Mouse (Mus musculus) forebrain, embryonic 11.5 days (tissue): Measurements from ENCODE around the gene 2010111I01Rik. TPM values are rescaled to one million over a fixed set of nuclear protein-coding genes. Genes with fewer than 3 reads are reported as not detected.

Experiments used
- ATAC-seq: fragments of 200-750 bp; cut with Nextera tagmentation; replicated peaks from 2 replicates; pipeline ENCODE4 v1.8.0; 2017; ENCODE audit warnings: moderate TSS enrichment; ENCODE audit not compliant: low FRiP score
- DNase-seq: peaks from one replicate; pipeline ENCODE4 v3.0.0-alpha.2; 2017; ENCODE audit warnings: low spot score
- H3K27ac ChIP-seq: fragments of 300-500 bp; sonication (generic); 2 replicates; pipeline ENCODE4 v1.5.1; 2014; ENCODE audit warnings: low read depth, low read length
- H3K27me3 ChIP-seq: fragments of 300-500 bp; sonication (generic); 2 replicates; pipeline ENCODE4 v1.6.1; 2014; ENCODE audit warnings: mild to moderate bottlenecking, low read length, mixed read lengths; ENCODE audit not compliant: control insufficient read depth, insufficient read depth
- H3K36me3 ChIP-seq: fragments of 300-500 bp; sonication (generic); 2 replicates; pipeline ENCODE4 v1.6.1; 2014; ENCODE audit warnings: mild to moderate bottlenecking, low read length, moderate library complexity, mixed read lengths; ENCODE audit not compliant: control insufficient read depth, insufficient read depth
- H3K4me1 ChIP-seq: fragments of 300-500 bp; sonication (generic); replicated peaks from 2 replicates; pipeline ENCODE4 v1.6.1; 2014; ENCODE audit warnings: low read length, mixed read lengths; ENCODE audit not compliant: control insufficient read depth, insufficient read depth
- H3K4me2 ChIP-seq: fragments of 300-500 bp; sonication (generic); 2 replicates; pipeline ENCODE4 v1.6.1; 2014; ENCODE audit warnings: low read depth, mild to moderate bottlenecking, low read length, moderate library complexity, mixed read lengths; ENCODE audit not compliant: severe bottlenecking
- H3K4me3 ChIP-seq: fragments of 300-500 bp; sonication (generic); 2 replicates; pipeline ENCODE4 v1.5.1; 2014; ENCODE audit warnings: low read depth, low read length
- H3K9ac ChIP-seq: fragments of 300-500 bp; sonication (generic); 2 replicates; pipeline ENCODE4 v1.6.1; 2014; ENCODE audit warnings: low read length
- H3K9me3 ChIP-seq: fragments of 300-500 bp; sonication (generic); 2 replicates; pipeline ENCODE4 v1.6.1; 2016; ENCODE audit warnings: low read length, mixed read lengths; ENCODE audit not compliant: control insufficient read depth
- WGBS: fragments of 180-500 bp; shearing (Covaris S2); extraction: QIAGEN DNeasy Blood & Tissue Kit; methylation state at CpG from one replicate; pipeline ENCODE4 v1.1.7; 2014; 5-methylcytosine and 5-hydroxymethylcytosine counted together
- polyA plus RNA-seq: library from polyadenylated mRNA; unstranded; fragments of >200 nt; fragmentation: Nextera tagmentation; extraction: Ambion mirVana; gene quantifications from 2 replicates; pipeline ENCODE4 v1.2.1, GENCODE M21; 2014

Gene 2010111I01Rik
- polyA plus RNA-seq, 1 experiment from 2014 or later, result 38.9 TPM

DNA sequence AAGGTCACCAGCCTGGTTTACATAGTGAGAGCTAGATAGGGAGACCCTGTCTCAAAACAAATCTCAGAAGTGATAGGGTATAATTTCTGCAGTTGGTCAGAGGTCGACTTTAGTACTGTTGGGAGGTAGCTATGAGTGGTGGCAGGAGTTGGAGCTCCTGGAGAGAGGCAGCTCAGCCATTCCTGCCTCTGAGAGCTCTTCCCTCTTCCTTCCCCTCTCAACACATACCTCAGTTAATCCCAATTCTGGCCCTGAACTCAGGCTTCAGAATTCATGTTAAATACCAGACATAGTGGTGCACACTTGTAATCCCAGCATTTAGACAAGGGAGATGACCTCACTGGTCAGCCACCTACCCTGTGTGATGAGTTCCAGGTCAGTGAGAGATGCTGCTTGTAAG is 65.3 kb downstream of the 2010111I01Rik start:
- ATAC-seq, result no peak
- no peak for DNase-seq
- Histone ChIP-seq H3K4me2 (no peak overlapping the region), H3K27me3 (no peaks in the 10 kb centered on the region), H3K36me3 (no peaks in the 10 kb centered on the region), H3K4me1 (no peaks in the 10 kb centered on the region), H3K4me3 (no peak overlapping the region), H3K9me3 (no peaks in the 10 kb centered on the region), H3K27ac (no peak overlapping the region), H3K9ac (no peak overlapping the region)
- 75% methylated on average over 1 of the region's 1 CpGs for WGBS

DNA sequence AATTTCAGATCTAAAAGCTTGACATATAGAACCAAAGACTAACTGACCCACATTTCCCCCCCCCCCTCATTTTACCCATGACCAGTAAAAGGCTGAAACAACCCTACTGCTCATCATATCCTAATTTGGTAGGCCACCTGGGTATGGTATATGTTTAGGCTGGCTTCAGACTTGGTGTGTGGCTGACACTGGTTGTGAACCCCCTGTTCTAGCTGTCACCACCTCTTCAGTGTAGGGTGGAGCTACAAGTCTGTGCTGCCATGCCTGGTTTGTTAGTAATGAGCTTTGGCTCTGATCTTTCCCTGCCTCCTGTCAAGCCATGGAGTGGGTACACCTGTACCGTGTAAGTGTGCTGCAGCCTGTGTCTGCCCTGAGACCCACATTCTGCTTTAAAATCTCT is 66.6 kb downstream of the 2010111I01Rik start:
- Histone ChIP-seq H3K9me3 (no peaks in the 10 kb centered on the region), H3K27ac (no peak overlapping the region), H3K36me3 (no peaks in the 10 kb centered on the region), H3K4me1 (no peaks in the 10 kb centered on the region), H3K4me2 (no peak overlapping the region), H3K27me3 (no peaks in the 10 kb centered on the region), H3K4me3 (no peak overlapping the region), H3K9ac (no peak overlapping the region)
- DNase-seq (no peak), ATAC-seq (no peak)
- WGBS, result 86% methylated on average over 1 of the region's 1 CpGs

DNA sequence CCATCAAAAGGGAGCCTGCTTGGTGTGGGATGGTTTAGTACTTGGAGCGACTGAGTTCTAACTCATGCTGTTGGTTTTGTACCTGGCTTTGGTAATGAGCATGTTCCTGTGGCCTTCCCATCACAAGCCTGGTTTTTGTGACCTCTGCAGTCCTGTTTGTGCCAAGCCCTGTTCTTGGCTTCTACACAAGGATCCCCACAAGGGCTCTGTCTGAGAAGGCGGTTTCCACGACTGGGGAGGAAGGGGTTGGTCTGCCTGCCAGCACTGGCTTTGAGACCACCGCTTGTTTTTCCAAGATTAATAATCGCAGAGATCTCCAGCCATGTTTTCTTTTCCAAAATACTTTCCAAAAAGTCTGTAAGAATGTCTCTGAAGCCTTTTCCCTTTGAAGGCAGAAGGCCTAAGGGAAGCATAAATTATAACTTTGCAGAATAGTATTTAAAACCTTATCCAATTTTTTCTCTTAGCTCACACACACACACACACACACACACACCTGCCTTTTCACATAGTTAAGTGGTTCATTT is 67.7 kb downstream of the 2010111I01Rik start:
- H3K27me3 ChIP-seq, result no peaks in the 10 kb centered on the region
- H3K36me3 ChIP-seq, result no peaks in the 10 kb centered on the region
- ATAC-seq, result no peak
- H3K4me3 ChIP-seq, result no peak overlapping the region
- H3K27ac ChIP-seq, result no peak overlapping the region
- H3K4me1 ChIP-seq, result no peaks in the 10 kb centered on the region
- no peaks in the 10 kb centered on the region for H3K9me3 ChIP-seq
- H3K4me2 ChIP-seq, result no peak overlapping the region
- H3K9ac ChIP-seq, result no peak overlapping the region
- WGBS, result 89% methylated on average over 5 of the region's 5 CpGs
- no peak for DNase-seq

DNA sequence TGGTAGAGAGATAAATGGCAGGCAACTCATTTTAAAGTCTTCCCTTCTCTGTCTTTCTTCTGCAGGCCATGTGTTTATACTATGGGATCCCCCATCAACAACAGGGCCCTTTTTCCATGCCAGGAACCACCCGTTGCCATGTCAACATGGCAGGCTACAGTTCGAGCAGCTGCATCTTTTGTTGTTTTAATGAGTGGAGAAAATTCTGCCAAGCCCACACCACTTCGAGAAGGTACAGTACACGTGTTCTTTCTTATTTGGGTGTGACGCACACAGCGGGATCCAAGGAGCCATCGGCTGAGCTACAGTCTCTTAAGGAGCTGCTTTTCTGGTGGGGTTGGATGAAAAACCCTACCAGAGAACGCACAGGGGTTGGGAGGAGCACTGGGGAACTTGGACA is 68.3 kb downstream of the 2010111I01Rik start:
- ATAC-seq (no peak), DNase-seq (no peak)
- no peak overlapping the region for H3K27ac ChIP-seq
- WGBS, result 72% methylated on average over 8 of the region's 8 CpGs
- no peaks in the 10 kb centered on the region for H3K36me3 ChIP-seq
- no peak overlapping the region for H3K9ac ChIP-seq
- no peak overlapping the region for H3K4me3 ChIP-seq
- H3K9me3 ChIP-seq, result no peaks in the 10 kb centered on the region
- H3K27me3 ChIP-seq, result no peaks in the 10 kb centered on the region
- no peaks in the 10 kb centered on the region for H3K4me1 ChIP-seq
- no peak overlapping the region for H3K4me2 ChIP-seq

DNA sequence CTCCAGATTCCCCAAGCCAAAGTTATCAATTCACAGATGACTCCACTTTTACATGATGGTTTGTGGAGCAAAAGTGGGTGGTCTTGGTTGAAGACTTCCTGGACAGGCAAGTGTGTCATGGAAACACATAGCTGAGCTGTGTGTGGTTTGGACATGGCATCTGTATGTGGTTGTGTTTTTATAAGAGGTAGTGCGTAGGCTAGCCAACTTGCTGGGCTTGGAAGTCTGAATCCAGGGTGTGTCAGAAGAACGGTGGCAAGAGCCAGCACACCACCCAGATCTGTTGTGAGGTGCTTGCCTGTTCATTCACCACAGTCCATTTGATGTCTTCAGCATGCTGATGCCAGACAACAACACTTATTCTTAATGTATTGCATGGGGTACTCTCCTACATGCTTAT is 68.7 kb downstream of the 2010111I01Rik start:
- Histone ChIP-seq H3K4me2 (no peak overlapping the region), H3K27ac (no peak overlapping the region), H3K9me3 (no peaks in the 10 kb centered on the region), H3K27me3 (no peaks in the 10 kb centered on the region), H3K4me1 (no peaks in the 10 kb centered on the region), H3K9ac (no peak overlapping the region), H3K36me3 (no peaks in the 10 kb centered on the region), H3K4me3 (no peak overlapping the region)
- DNase-seq, result no peak
- 91% methylated on average over 2 of the region's 2 CpGs for WGBS
- no peak for ATAC-seq

DNA sequence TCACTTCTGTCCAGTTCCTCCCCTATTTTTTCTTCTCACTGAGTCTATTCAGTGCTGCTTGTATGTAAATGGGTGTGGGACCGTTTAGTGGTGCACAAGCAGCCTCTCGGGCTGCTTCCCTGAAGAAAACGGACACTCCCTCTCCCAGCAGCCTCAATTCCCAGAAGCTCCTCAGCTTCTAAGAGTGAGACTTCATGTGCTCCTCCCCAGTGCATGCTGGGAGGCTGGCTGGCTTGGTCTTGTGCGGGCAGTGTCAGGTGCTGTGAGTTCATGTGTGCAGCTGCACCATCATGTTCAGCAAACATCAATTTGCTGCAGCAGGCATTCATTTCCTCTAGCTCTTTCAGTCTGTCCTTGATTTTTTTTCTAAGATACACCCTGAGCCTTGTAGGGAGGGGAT is 70.0 kb downstream of the 2010111I01Rik start:
- Histone ChIP-seq H3K4me2 (no peak overlapping the region), H3K4me1 (no peaks in the 10 kb centered on the region)

DNA sequence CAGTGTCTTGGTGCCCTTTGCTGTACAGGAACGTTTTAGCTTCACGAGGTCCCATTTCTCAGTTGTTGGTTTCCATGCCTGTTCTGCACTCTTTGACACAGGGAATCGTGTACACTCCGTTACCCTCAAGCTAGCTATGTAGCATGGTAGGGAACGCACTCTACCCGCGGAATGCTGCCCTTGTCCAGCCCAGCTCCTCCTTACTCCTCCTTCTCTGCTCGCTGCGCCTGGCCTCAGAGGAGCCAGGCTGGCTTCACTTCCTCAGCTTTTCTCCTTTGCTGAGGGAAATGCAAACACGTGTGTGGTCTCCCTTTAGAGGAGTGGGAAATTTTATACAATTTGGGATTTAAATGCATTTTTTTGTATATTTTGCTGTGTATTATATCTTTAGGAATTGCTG is 73.2 kb downstream of the 2010111I01Rik start:
- Histone ChIP-seq H3K9ac (no peak overlapping the region), H3K4me1 (no peaks in the 10 kb centered on the region), H3K4me3 (no peak overlapping the region), H3K27ac (no peak overlapping the region), H3K4me2 (no peak overlapping the region), H3K36me3 (no peaks in the 10 kb centered on the region), H3K9me3 (no peaks in the 10 kb centered on the region), H3K27me3 (no peaks in the 10 kb centered on the region)
- ATAC-seq (no peak), DNase-seq (no peak)
- 60% methylated on average over 10 of the region's 10 CpGs for WGBS

More for the DNA sequence above, 70.0 kb downstream of the 2010111I01Rik start:
- no peaks in the 10 kb centered on the region for H3K36me3 ChIP-seq
- no peaks in the 10 kb centered on the region for H3K9me3 ChIP-seq
- ATAC-seq (no peak), DNase-seq (no peak)
- no peaks in the 10 kb centered on the region for H3K27me3 ChIP-seq
- no peak overlapping the region for H3K4me3 ChIP-seq
- WGBS, result 62% methylated on average over 4 of the region's 4 CpGs
- no peak overlapping the region for H3K27ac ChIP-seq
- no peak overlapping the region for H3K9ac ChIP-seq

DNA sequence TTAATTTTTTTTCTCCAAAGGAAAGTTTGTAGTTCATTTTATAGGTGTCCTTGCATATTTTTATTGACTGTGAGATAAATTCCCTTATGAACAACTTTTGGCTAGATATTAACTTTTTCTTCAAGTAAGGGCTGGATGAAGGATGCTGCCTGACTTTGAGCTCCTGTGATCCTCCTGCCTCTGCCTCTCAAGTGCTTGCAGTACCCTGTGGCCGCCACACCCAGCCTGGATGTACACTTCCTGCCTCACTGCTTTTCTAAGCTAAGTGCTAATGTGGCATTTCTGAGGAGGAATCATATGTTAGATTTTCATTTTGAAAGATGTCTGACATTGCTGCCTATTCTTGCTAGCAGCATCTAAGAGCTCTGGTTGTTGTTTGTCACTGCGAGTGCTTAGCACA is 73.7 kb downstream of the 2010111I01Rik start:
- H3K4me1 ChIP-seq, result no peaks in the 10 kb centered on the region
- no peak overlapping the region for H3K4me3 ChIP-seq
- H3K27me3 ChIP-seq, result no peaks in the 10 kb centered on the region
- DNase-seq (no peak), ATAC-seq (no peak)
- H3K9ac ChIP-seq, result no peak overlapping the region
- no peak overlapping the region for H3K4me2 ChIP-seq
- H3K9me3 ChIP-seq, result no peaks in the 10 kb centered on the region
- no peaks in the 10 kb centered on the region for H3K36me3 ChIP-seq
- H3K27ac ChIP-seq, result no peak overlapping the region
- WGBS, result 85% methylated on average over 2 of the region's 2 CpGs

DNA sequence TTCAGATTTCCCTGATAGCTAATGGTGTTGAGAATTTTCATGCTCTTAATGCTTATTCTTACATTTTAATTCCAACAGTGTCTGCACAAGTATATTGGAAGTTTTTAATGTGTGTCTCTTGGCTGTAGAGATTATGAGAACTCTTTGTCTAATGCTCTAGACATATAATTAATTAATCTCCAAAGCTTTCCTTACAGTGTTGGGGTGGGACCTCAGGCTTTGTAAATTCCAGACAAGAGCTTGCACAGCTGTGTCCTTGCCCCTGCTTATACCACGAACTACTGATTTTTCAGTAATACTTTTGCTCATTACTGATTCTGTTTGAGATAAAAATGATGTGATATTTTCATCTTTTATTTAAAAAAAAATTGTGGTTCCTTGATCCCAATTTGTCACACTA is 74.2 kb downstream of the 2010111I01Rik start:
- 72% methylated on average over 1 of the region's 1 CpGs for WGBS
- no peaks in the 10 kb centered on the region for H3K36me3 ChIP-seq
- H3K9ac ChIP-seq, result no peak overlapping the region
- no peak overlapping the region for H3K27ac ChIP-seq
- no peak for DNase-seq
- H3K4me3 ChIP-seq, result no peak overlapping the region
- no peaks in the 10 kb centered on the region for H3K4me1 ChIP-seq
- H3K27me3 ChIP-seq, result no peaks in the 10 kb centered on the region
- H3K4me2 ChIP-seq, result no peak overlapping the region
- ATAC-seq, result no peak
- H3K9me3 ChIP-seq, result no peaks in the 10 kb centered on the region
